Mouse (Mus musculus): ENCODE data around the gene Lrrc75a.

- no peak for TF ChIP-seq CTCF (IDR thresholded peaks at IDR 0.05; ENCODE audit: low read depth, low read length)
- TF ChIP-seq EP300 (IDR thresholded peaks at IDR 0.05; ENCODE audit: insufficient read depth, low read depth, low read length), result no peak
- TF ChIP-seq POLR2A (IDR thresholded peaks at IDR 0.05; ENCODE audit: insufficient read depth, low read length), result no peak
Measured at GRCm38 (mm10) chr11:62615456-62615855, 32.9 kb downstream of the Lrrc75a start.

All from ES-Bruce4 (cell line).